Mouse (Mus musculus): ENCODE results near the gene Sco1.
"Not testable (repeated sequence)": the region's sequence is repeated elsewhere in the genome, so short reads cannot be mapped to it uniquely, and the experiment has no call there.

Gene Sco1

GRCm38 (mm10) chr11:67052321-67052952 is at the start of gene Sco1, which contains the start of gene Adprm:
Gene Sco1, plus strand, starts transcription at chr11:67052670.
Gene Adprm, minus strand, starts transcription at chr11:67052594.
- peak; percentile 75 for DNase-seq (ENCODE audit: low spot score)

DNA sequence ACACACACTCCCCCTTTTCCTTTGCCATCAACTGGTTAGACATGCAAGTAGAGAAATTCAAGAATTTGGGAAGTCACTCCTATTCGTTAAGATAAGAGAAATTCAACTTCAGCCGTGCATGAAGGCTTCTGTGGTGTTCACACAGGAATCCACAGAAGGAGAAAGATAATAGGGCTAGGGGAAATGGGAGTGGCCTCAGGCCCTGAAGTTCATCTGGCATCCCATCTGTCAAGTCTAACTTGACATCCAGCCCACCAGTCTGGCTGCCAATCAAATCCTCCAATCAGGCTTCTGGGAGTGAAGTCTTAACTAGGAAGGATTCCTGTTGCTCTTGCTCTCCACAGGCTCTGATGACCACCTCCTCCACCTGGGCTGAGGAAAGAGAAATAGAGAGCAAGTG is 49.6 kb upstream of the Sco1 start:
- DNase-seq (ENCODE audit: low spot score) = no peak

- no peak for DNase-seq (ENCODE audit: low spot score)
Measured at GRCm38 (mm10) chr11:67007961-67008360, 44.5 kb upstream of the Sco1 start.

- no peak for DNase-seq (ENCODE audit: low spot score)
Measured at GRCm38 (mm10) chr11:67008528-67008927, 43.9 kb upstream of the Sco1 start.

GRCm38 (mm10) chr11:67010430-67010829 is 42.0 kb upstream of the Sco1 start:
- DNase-seq (ENCODE audit: low spot score) = no peak

- DNase-seq (ENCODE audit: low spot score) = no peak
Measured at GRCm38 (mm10) chr11:67011635-67012034, 40.8 kb upstream of the Sco1 start.

DNA sequence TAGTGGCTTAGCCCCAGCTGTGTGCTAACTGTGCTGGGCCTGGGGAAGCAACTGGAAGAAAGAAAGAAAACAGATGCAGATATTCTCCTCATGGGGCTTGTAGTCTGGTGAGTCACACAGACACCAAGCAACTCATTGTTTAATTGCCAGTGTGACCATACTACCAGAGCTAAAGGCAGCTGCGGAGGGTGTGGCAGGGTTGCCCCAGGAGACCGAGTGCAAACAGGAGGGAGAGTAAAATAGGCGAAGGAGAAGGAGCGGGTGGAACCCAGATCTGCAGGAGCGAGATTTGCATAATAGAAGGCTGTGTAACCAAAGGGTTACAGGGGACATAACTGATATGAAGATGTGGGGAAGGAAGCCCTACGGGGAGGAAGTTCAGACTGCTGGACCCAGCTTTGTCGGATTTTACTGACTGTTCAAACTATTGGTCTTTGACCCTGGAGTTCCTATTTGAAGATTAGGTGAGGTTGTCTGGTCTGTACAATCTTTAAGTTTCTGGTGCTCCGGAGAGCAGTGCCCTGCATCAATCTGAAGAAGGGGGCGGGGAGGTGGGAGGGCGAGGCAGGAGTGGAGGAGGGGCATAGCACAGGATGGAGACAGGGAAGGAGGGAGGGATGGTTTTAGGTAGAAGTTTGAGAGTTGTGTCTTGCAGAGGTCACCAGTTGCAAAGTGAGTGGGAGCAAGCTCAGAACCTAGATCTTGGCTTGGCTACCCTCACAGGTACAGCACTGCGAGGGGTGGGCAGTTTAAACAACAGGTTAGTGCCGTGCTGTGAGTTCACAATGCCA is 34.5 kb upstream of the Sco1 start:
- no peak for DNase-seq (ENCODE audit: low spot score)

- DNase-seq (ENCODE audit: low spot score) = no peak
Measured at GRCm38 (mm10) chr11:67019711-67020475, 32.6 kb upstream of the Sco1 start.

- peak; percentile 35 for DNase-seq (ENCODE audit: low spot score)
Measured at GRCm38 (mm10) chr11:67020948-67021347, 31.5 kb upstream of the Sco1 start.

GRCm38 (mm10) chr11:67022354-67023115 is 29.9 kb upstream of the Sco1 start:
- DNase-seq (ENCODE audit: low spot score) = no peak

- DNase-seq (ENCODE audit: low spot score) = not testable (repeated sequence)
Measured at GRCm38 (mm10) chr11:67023191-67023590, 29.3 kb upstream of the Sco1 start.

DNA sequence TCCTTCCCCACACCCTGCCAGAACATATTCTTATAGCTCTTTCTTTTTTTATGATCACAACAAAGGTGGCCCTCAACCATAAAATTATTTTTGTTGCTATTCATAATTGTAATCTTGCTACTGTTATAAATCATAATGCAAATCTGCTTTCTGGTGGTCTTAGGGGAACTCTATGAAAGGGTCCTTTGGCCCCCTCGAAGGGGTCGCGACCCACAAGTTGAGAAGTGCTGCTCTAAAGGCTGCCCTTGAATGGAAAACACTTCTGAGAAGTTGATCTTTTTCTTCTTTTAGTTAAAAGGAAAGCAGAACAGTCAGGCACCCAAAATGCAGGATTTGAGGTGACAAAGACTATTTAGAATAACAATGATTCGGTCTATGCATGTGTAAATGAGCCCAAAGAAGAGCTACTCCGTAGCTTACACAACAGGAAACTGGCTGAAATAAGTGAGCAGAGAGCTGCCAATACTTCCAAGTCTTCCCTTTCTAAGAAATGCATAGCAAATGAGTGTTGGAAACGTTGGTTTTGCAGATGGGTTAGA is 28.6 kb upstream of the Sco1 start:
- DNase-seq (ENCODE audit: low spot score) = no peak

DNA sequence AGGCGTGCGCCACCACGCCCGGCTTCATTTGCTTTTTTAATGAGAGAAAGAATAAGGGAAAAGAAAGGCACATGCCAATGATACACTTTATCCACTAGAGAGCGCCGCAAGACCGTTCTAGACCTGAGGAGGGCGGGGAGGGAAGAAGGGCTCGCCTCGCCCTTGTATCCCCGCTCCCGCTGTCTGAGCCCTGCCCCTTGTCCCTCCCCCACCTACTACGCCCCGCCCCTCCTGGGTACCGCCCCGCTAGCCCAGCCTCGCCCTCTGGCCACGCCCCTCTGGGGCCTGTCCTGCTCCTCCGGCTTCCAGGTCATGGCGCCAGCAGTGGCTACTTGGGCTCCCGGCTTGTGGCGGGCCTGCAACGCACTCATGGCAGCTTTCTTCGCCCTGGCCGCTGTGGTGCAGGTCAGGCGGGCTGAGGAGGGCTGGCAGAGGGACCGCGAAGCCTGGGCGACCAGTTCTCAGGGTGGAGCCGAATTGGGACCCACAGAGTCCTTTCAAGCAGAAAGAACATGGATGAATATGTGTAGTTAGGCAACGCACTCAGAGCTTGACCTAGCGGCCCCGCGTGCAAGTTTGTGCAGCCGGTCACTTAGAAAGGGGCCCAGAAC is 27.5 kb upstream of the Sco1 start, which contains the start of gene Tmem220:
Gene Tmem220 (plus strand): TSS at position 288 of the 611 bp plus-strand sequence.
- peak; percentile 83 for DNase-seq (ENCODE audit: low spot score)

DNA sequence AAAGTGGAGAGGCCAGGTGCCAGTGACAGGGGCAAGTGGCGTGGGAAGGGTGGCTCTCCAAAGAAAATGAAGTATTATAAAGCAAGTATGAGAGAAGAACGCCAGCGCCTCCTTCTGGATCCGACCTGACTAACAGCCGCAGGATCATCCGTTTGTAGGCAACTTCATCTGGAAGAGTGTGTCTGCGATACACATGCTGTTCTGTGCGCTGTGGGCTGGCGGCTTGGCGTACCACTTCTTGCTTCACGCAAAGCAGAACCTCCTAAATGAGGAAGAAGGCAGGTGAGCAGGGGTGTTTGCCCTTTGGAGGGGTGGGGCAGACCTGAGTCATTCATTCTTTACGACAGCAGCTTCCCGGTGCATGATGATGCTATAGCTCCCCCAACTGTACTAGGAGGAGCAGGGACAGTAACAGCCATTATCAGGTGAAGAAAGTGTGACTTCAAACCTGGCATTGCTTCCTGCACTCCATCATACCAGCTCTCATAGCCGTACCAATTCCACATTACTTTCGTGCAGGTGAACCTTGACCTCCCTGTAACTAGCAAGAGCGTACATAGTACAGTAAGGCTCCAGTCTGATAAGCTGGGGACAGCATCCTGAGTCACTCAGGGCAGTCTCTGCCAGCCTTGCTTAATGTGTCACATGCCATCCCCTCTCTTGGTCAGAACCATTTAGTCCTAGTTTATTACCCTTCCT is 21.4 kb upstream of the Sco1 start:
- DNase-seq (ENCODE audit: low spot score) = no peak

DNA sequence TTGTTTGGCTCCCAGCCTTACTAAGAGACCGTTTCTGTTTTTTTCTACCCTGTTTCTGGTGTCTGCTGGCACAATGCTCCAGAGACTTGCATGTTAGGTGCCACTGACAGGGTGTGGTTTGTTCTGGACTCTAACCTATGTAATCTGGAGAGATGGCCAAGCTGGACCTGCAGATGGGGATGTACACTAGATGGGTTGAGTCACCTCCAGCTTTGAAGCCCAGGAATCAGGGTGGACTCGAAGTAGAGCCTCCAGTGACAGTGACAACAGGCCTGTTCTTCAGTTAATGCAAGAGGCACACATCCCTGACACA is 20.9 kb upstream of the Sco1 start:
- no peak for DNase-seq (ENCODE audit: low spot score)

GRCm38 (mm10) chr11:67034775-67035485 is 17.5 kb upstream of the Sco1 start:
- no peak for DNase-seq (ENCODE audit: low spot score)

GRCm38 (mm10) chr11:67036229-67036628 is 16.2 kb upstream of the Sco1 start:
- no peak for DNase-seq (ENCODE audit: low spot score)

- DNase-seq (ENCODE audit: low spot score) = no peak
Measured at GRCm38 (mm10) chr11:67036892-67037291, 15.6 kb upstream of the Sco1 start.

GRCm38 (mm10) chr11:67039799-67040198 is 12.7 kb upstream of the Sco1 start:
- no peak for DNase-seq (ENCODE audit: low spot score)

DNA sequence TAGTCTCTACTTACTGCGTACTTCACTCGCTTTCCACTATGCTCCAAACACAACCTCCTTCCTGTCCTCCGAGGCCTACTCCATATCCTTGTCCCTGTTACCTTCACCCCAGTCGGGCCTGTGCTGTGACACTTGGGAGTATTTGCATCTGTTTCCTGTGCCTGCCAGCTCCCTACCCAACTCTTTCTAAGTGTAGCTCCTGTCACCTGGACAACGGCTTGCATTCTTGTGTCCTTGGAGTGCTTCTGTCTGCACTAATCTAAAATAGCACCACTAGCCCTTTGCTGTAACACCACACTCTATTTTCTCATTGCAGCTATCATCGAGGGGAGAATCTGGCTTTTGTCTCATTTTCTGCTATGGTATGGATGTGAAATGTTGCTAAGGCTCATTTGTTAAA is 12.0 kb upstream of the Sco1 start:
- DNase-seq (ENCODE audit: low spot score) = no peak
